Mouse (Mus musculus): ENCODE data around the gene Fxn.
"Not testable (repeated sequence)": the region's sequence is repeated elsewhere in the genome, so short reads cannot be mapped to it uniquely, and the experiment has no call there.

Gene Fxn

DNA sequence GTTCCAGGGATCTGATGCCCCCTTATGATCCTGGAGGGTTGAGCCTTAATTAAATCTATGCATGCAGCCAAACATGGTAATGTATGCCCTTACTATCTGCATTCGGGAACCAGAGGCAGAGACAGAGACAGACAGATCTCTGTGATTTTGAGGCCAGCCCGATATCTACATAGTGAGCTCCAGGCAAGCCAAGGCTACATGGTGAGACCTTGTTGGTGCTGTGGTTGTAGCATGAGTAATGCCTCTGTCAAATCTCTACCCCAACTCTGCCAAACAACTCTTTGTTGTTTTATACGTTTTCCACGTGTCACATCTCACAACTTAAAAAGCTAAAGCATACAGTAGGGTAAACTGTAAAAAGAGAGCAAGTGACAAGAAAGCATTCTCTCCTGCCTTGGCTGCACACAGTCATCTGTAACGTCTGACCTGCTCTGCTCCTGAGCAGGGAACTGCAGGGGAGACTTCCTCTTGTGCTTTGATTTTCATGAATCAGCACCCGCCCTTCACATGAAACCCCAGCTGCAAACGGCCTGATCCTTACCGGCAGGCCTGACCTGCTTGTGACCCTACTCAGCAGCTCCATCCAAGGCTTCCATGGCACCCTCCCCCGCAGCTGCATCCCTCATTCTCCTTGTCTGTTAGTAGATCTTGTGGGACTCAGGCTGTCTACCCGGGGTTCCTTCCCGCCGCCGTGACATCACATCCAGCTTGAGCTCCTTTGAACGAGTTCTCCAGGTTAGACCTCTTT, 38.4 kb downstream of the Fxn start:
- no peak for DNase-seq (ENCODE audit: low read depth, low spot score)

DNA sequence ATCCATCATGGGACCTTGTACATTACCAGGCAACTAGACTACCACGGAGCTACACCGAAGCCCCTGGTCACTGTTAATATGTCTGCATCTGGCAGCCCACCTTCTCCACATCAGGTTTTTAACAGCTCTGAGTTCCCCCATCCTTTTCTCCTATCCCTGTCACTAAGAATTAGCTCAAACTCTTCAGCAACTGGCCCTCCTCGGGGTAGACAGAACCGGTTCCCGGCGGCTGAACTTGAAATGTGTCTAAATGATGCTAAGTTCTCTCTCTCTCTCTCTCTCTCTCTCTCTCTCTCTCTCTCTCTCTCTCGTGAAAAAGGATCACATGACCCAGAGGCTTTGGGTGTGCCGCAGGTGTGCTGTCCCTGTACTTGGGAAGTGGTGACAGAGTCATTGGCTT, 39.1 kb downstream of the Fxn start:
- DNase-seq (ENCODE audit: low read depth, low spot score), result no peak

DNA sequence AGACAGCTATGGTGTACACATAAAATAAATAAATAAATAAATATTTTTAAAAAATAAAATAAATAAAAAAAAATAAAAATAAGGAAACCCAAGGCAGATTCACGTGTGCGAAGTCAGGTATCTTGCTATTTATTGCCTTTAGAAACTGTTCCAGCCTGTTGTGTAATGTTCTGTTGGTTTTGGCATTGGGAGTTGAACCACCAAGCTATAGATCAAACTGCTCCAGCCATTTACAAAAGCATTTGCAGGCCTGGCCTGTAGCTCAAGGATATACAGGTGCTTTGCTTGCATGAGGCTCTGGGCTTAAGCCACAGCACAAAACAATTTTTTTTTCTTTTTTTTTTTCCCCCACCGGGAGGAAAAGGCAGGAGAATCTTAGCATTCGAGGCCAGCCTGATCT, 42.4 kb downstream of the Fxn start:
- DNase-seq (ENCODE audit: low read depth, low spot score), result no peak

DNA sequence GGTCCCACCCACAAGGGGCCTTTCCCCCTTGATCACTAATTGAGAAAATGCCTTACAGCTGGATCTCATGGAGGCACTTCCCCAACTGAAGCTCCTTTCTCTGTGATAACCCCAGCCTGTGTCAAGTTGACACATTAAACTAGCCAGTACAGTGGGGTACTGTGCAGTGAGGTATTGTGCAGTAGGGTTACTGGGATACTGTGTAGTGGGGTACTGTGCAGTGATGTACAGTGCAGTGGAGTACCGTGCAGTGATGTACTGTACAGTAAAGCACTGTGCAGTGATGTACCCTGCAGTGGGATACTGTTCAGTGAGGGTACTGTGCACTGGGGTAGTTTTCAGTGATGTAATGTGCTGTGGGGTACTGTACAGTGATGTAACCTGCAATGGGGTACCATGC, 48.0 kb downstream of the Fxn start:
- not testable (repeated sequence) for DNase-seq (ENCODE audit: low read depth, low spot score)

DNA sequence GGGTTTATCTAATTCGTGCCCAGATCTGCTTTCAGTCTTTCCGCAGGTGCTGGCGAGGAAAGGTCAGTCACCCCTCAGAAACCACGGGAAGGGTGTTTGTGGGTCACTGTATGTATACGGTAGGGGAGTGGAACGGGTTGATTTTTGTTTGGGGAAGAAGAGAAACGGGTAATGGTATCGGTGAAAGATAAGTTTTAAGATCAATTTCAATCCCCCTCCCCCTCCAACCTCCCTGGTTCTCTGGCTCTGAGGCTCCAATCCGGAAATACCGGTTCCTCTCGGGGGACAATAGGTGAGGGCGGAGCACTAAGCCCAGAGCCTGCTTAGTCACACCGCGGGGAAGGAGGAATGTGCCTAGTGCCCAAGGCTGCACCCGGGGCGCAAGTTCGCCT, 55.1 kb downstream of the Fxn start:
- DNase-seq (ENCODE audit: low read depth, low spot score), result no peak

DNA sequence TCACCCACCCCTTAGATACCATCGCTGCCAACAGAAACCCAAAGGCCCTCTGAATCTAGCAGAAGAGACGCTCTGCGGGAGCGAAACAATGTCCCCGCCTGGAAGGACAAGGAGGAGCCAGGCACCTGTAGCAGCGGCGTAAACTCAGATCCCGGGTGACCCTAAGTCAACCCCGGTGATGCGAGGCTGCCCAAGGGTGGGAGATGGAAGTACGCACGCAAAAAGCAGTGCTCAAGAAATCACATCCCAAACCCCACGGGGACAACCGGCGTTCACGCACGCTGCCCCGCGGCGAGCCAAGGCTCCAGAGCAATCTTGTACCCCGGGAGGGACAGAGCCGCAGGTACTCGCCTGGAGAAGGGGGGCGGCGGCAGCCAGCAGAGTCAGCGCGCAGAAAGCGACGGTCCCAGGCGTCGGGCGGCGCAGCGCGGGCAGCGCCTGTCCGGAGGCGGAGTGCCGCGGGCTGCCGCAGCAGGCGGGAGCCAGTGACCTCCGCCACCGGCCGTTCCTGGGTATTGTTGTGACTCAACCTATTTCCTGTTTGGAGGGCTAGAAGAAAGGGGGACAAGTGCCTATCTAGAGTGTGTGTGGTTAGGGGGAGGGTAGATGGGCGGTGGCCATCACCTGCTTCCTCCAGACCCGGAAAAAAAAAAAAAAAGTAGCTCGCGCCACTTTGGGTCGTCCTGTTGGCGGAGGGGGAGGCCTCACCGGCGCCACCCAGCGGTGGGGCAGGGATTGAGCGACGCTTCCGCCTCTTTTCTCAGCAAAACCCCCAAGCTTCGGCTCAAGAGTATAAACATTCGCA, 55.7 kb downstream of the Fxn start, which contains the start of gene Tjp2:
TSS of gene Tjp2 (minus strand) at position 531 of the 805 bp plus-strand sequence.
- DNase-seq (ENCODE audit: low read depth, low spot score), result no peak

DNA sequence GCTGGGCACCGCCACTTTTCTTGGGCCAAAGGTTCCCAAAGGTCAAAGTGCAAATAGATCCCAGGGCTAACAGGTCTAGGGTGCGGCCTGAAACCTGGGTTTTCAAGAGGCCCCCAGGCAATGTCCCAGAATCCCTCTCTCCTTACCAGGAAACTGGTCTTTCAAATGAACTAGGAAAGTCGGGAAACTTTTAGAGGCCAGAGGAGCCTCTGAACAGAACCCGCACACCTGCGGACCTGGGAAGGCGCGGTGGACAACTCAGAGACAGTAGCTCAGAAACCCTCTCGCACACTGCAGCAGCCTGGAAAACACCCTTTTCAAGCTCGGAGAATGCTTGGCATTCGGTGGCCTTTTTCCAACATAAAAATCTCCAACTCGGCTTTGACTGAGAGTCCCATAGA, 56.6 kb downstream of the Fxn start:
- no peak for DNase-seq (ENCODE audit: low read depth, low spot score)

DNA sequence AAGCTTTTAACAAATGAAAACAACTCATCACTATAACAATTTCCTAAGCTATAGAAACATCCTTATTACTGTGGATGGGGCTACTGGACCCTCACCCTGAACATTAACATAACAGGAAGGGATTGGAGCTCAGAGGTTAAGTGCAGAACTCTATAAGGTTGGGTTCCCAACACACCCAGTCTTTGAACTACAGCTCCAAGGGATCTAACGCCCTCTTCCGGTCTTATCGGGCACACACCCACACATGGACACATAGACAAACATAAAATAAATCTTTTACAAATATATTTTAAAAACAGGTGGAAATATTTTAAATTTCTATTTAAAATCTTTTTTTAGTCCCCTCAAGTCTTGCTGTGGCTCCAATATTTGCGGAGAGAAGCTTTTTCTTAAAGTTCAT, 59.0 kb downstream of the Fxn start:
- no peak for DNase-seq (ENCODE audit: low read depth, low spot score)

DNA sequence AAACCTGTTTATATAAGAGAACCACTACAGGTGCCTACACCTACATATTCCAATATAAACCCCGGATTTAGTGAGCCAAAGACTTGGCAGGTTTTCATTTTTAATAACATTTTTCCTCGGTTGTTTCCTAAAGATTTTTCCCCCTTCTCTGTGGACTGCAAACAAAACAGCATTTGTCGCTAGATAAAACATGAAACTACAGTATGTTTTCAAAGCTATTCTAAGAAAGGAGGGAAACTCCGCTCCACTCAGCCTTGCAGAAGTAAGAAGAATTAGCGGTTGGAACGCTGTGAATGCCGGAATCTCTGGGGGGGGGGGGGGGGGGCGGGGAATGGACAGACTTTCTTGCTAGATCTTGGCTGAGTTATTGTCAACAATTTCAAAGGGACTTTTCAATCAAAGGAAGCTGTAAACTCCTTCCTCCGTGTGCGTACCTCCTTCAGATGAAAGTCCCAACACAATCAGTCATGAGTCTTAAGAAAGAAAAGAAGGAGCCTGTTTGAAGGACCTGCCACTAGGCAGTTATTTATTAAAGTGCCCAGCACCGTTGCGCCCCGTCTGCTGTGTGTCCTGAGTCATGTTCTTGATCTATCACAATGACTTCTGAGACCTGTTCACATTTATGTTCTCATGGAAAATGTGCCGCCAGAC, 59.5 kb downstream of the Fxn start:
- DNase-seq (ENCODE audit: low read depth, low spot score), result no peak

DNA sequence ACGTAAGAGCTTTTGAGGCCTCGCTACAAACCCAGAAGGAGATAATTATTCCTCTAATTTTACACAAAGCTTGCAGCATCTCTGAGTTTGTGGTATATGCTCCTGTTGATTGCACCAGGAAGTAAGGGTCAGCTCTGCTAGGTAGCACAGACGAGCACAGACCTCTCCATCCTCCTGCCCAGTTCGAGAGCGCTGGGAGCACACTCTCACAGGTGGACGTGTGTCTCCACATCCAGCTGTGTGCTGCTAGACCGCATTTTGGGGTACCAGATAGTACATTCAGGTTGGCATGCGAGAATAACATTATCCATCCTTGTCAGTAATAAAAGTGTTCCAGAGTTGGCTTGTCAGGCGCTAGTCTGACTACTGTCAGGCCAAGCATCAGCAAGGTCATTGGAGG, 61.4 kb downstream of the Fxn start:
- DNase-seq (ENCODE audit: low read depth, low spot score), result no peak

DNA sequence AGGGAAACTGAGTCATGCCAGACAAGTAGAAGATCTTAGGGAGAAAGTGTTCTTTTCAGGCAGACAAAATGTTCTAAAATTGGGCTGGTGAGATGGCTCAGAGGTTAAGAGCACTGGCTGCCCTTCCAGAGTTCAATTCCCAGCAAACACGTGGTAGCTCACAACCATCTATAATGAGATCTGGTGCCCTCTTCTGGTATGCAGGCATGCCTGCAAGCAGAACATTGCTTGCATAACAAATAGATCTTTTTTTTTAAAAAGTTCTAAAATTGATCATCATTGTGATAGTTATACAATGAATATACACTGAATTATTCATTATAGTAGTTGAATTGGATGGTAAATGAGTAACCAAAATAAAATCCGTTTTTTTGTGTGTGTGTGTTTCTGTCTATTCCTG, 62.1 kb downstream of the Fxn start:
- no peak for DNase-seq (ENCODE audit: low read depth, low spot score)

DNA sequence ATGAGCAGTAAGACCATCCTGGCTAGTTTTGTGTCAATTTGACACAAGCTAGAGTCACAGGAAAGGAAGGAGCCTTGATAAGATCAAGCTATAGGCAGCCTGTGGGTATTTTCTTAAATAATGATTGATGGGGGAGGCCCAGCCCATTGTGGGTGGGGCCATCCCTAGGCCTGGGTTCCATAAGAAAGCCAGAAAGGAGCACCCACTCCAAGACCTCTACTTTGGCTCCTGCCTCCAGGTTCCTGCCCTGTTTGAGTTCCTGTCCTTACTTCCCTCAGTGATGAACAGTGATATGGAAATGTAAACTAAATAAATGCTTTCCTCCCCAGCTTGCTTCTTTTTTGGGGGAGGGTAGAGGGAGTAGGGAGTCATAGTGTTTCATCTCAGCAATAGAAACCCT, 62.6 kb downstream of the Fxn start:
- no peak for DNase-seq (ENCODE audit: low read depth, low spot score)

DNA sequence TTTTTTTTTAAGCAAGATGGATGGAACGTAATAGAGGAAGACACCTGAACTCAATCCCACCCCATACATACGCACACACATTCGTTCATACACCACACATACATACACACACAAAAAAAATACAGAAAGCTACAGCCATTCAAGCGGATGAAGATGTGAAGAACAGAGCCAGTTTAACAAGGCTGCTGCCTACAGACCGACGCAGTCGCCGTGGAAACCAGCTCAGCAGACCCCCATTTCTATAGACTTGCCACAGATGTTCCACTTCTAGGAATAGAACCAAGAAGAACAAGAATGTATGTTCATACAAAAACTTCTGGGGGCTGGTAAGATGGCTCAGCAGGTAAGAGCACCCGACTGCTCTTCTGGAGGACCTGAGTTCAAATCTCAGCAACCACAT, 63.6 kb downstream of the Fxn start:
- DNase-seq (ENCODE audit: low read depth, low spot score), result no peak

DNA sequence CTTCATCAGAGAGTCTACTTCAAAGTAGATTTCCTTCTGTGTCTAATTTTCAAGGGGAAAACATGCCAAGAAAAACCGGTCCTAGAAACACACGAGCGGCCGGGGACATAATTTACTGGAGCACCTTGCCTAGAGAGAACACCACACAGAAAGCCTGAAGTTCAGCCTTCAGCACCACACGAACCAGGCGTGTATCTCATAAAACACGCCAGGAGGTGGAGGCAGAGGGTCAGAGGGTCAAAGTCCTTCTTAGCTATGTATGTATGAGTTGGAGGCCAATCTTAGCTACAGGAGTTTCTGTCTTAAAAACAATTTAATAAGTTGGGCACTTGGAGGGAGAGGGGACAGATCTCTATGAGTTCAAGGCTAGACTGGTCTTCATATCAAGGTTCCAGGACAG, 65.5 kb downstream of the Fxn start:
- DNase-seq (ENCODE audit: low read depth, low spot score), result no peak

DNA sequence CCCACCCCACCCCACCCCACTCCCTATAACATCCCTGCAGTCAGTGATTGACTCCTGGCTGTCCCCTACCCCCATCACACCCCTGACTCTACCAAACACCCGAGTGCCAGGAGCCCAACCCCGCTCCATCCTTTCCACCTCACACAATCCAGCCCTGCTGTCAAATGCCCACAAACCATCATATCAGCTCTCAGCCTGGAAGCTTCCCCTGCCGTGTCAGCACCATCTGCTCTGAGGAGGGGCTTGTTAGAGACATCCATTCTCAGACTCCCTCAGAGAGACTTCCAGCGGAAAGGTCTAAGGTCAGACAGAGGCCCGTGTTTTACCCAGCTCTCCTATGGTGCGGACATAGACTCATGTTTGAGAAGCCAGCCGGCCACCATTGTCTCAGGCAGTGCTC, 67.1 kb downstream of the Fxn start:
- DNase-seq (ENCODE audit: low read depth, low spot score), result no peak

DNA sequence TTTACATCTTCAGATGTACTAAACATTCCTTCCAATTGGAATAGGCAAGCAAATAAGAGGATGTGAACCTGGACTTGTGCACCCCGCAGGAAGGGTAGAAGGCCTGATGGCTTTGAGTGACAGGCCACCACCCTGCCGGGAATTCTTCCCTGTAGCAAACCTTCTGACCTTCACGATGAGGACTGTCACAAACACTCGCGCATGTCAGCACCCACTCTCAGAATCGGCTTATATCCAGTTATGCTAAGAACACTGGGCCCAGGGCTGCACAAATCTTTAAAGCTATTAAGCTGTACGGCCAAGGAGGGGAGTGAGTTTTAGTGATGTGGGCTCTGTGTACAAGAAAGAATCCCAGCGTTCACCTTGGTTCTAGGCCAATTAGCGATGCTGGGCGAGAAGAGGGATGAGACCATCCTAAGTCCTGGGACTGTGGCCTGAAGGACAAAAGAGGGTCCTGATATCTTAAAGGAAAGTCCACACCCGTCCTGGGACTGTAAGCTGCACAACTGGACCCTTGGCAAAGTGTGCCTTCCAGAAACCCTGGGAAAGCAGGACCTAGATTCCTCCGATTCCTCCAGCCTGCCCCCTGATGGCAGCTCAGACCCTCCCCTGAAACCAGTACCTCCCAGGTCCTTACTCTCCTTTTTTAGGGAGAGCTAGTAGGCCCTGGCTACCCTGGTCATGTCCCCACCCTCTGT, 67.7 kb downstream of the Fxn start:
- no peak for DNase-seq (ENCODE audit: low read depth, low spot score)

All from embryo, embryonic 11.5 days (tissue).